In genomic region chr6:82863380-82863874, GRCm38 (mm10) we compare ENCODE assay signal across 9 mouse cellular contexts.
A peak's percentile ranks its signal among the peaks of the same experiment; 100 is the strongest.
DNase-seq lines count a peak whose midpoint lies in the region; ATAC-seq lines count a peak whose summit lies in the region.
"Had no signal": no experiment of that assay in that cellular context is flagged by ENCODE, and none has a peak within 500 bp of the region (broad histone marks: within the 10 kb centered on the region; RNA-seq: fewer than 3 reads in every experiment).

No protein-coding gene starts in this region.

- H3K4me1 ChIP-seq in intestine, embryonic 16.5 days (ENCODE audit: control insufficient read depth, insufficient read depth, low read length): peaks cover 11% of the 10 kb centered on the region; the same call in 1 of the 2 replicates

- no peaks in the 10 kb centered on the region for H3K36me3 ChIP-seq in intestine, embryonic 16.5 days (ENCODE audit: control insufficient read depth, insufficient read depth, low read length)
- H3K36me3 ChIP-seq: heart, embryonic 15.5 days had no signal

- H3K27ac ChIP-seq in intestine, embryonic 16.5 days (ENCODE audit: low read length): peak overlapping the region; percentile 13; the same call in 1 of the 2 replicates
- H3K27ac ChIP-seq: heart, embryonic 15.5 days had no signal

- H3K9ac ChIP-seq in intestine, embryonic 16.5 days (ENCODE audit: low read depth, low read length): no peak overlapping the region
- H3K9ac ChIP-seq: heart, embryonic 15.5 days had no signal

- H3K4me3 ChIP-seq in intestine, embryonic 16.5 days (ENCODE audit: low read length): no peak overlapping the region
- H3K4me3 ChIP-seq: heart, embryonic 15.5 days had no signal

- intact Hi-C loops in left cerebral cortex, postnatal 14 days (cut with DNase I): no loop called here
- intact Hi-C loops in left cerebral cortex, postnatal 4 days (cut with DNase I): no loop called here

- 49% methylated on average over 8 of the region's 8 CpGs for whole genome bisulfite sequencing in intestine, embryonic 16.5 days

- peak; percentile 91 for ATAC-seq in intestine, embryonic 16.5 days
- peak; percentile 100 for ATAC-seq in megakaryocyte progenitor cell, adult 5-6 weeks (replicated peaks; ENCODE audit: poor library complexity)
- no peak for ATAC-seq in erythroblast, adult 5-6 weeks (replicated peaks; ENCODE audit: low FRiP score, poor library complexity, severe bottlenecking)

- H3K27me3 ChIP-seq in intestine, embryonic 16.5 days (replicated peaks; ENCODE audit: control insufficient read depth, insufficient read depth, low read length): no peaks in the 10 kb centered on the region
- H3K27me3 ChIP-seq: heart, embryonic 15.5 days had no signal

- peak; percentile 7 to 77 for DNase-seq in left cerebral cortex, postnatal 14 days (ENCODE audit: low spot score in 2 of 2)
- no peak for DNase-seq in left cerebral cortex, postnatal 4 days
- DNase-seq in frontal cortex, postnatal 10 days (ENCODE audit: low spot score in 2 of 2): peak; percentile 14 to 29
- peak; percentile 71 for DNase-seq in urinary bladder, postnatal 14 days (ENCODE audit: low spot score)
- no peak for DNase-seq in cerebellum, adult 9-11 months

- H3K4me2 ChIP-seq in intestine, embryonic 16.5 days (ENCODE audit: low read depth, low read length): no peak overlapping the region
- H3K4me2 ChIP-seq: heart, embryonic 15.5 days had no signal

- no peaks in the 10 kb centered on the region for H3K9me3 ChIP-seq in intestine, embryonic 16.5 days (ENCODE audit: control insufficient read depth, low read length)
- H3K9me3 ChIP-seq: heart, embryonic 15.5 days had no signal

Comparison
In these comparisons a context has a peak if more than half of its experiments do, and no peak if none do; other contexts are left out.
1. DNase-seq: peak in left cerebral cortex, postnatal 14 days (2 of 2), frontal cortex, postnatal 10 days (2 of 2) and urinary bladder, postnatal 14 days (single experiment); none in left cerebral cortex, postnatal 4 days (single experiment) and cerebellum, adult 9-11 months (single experiment).